Mouse (Mus musculus) spleen, adult 12 weeks (tissue): Measurements from ENCODE around the gene 1700001L19Rik.

Experiments used
- DNase-seq: peaks from one replicate; pipeline ENCODE4 v3.0.0; 2022; ENCODE audit warnings: low spot score

The 1700001L19Rik gene

GRCm38 (mm10) chr13:68607652-68608405 lies 10.6 kb downstream of the 1700001L19Rik start:
- DNase-seq: no peak

DNA sequence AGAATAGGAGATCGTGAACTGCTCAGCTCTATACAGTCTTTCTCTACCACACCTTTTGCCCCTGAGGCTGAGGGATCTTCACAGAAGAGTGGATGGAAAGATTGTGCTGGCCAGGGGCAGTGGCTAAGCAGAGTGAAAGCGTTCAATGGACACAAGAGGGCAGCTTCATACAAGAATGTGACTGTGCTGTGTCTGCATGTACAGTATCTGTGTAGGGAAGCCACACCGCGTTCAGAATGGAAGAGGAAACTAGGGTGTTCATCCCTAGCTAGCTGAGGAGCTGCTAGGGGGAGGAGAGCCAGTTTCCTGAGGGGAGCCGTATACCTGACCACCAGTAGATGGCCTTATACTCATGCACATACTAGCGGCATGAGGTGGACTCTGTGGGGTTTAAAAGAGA lies 25.6 kb downstream of the 1700001L19Rik start:
- DNase-seq: no peak

GRCm38 (mm10) chr13:68627041-68627440 lies 29.8 kb downstream of the 1700001L19Rik start:
- no peak for DNase-seq

- DNase-seq: no peak
Observed at GRCm38 (mm10) chr13:68642786-68643185, 45.6 kb downstream of the 1700001L19Rik start.
